ENCODE assay signal across 26 mouse cellular contexts in genomic region chr8:119708471-119708870, GRCm38 (mm10). TPM values are rescaled to one million over a fixed set of nuclear protein-coding genes. Genes with fewer than 3 reads are reported as not detected.
DNase-seq lines count a peak whose midpoint lies in the region; ATAC-seq and TF ChIP-seq lines count a peak whose summit lies in the region.
"Had no signal": no experiment of that assay in that cellular context is flagged by ENCODE, and none has a peak within 500 bp of the region (broad histone marks: within the 10 kb centered on the region; RNA-seq: fewer than 3 reads in every experiment).

No protein-coding gene starts in this region.

- no peak for DNase-seq in hindbrain, embryonic 10.5 days (ENCODE audit: low spot score)
- no peak for DNase-seq in liver, postnatal 0 days
- no peak for DNase-seq in liver, embryonic 11.5 days (ENCODE audit: low spot score)
- DNase-seq in stomach, postnatal 0 days (ENCODE audit: low spot score) = no peak
- DNase-seq in lung, postnatal 4 days = no peak
- DNase-seq: adrenal gland, postnatal 10 days; B cell, adult 2 months; cerebellum, adult 18-20 months; forebrain, postnatal 0 days; kidney, postnatal 14 days; layer of hippocampus, adult 9-11 months; liver; right cerebral cortex, postnatal 14 days; thymus, adult 18-20 months; thymus, postnatal 25 days had no signal

- TF ChIP-seq CTCF in liver, postnatal 0 days (IDR thresholded peaks at IDR 0.05; ENCODE audit: low read depth) = no peak
- no peak for TF ChIP-seq CTCF in bone marrow, adult 2 months (IDR thresholded peaks at IDR 0.05; ENCODE audit: control insufficient read depth, insufficient read depth, low read length)
- no peak for TF ChIP-seq CTCF in stomach, postnatal 0 days (IDR thresholded peaks at IDR 0.05; ENCODE audit: low read depth)

- no peaks in the 10 kb centered on the region for H3K27me3 ChIP-seq in hindbrain, embryonic 12.5 days
- H3K27me3 ChIP-seq in hindbrain, embryonic 10.5 days (ENCODE audit: insufficient read depth, poor library complexity, severe bottlenecking) = peaks cover 3% of the 10 kb centered on the region; the same call in 1 of the 2 replicates
- no peaks in the 10 kb centered on the region for H3K27me3 ChIP-seq in liver, postnatal 0 days (ENCODE audit: insufficient read depth, low read length)
- H3K27me3 ChIP-seq in liver, embryonic 11.5 days (replicated peaks; ENCODE audit: control insufficient read depth, insufficient read depth, low read length) = peaks cover 2% of the 10 kb centered on the region; the same call in 1 of the 2 replicates
- no peaks in the 10 kb centered on the region for H3K27me3 ChIP-seq in stomach, postnatal 0 days (ENCODE audit: control insufficient read depth, insufficient read depth, low read length)
- H3K27me3 ChIP-seq: intestine, embryonic 15.5 days; liver, embryonic 15.5 days; lung, embryonic 15.5 days; midbrain, embryonic 13.5 days; neural tube, embryonic 15.5 days had no signal

- H3K4me1 ChIP-seq in hindbrain, embryonic 12.5 days = peaks cover 13% of the 10 kb centered on the region
- H3K4me1 ChIP-seq in hindbrain, embryonic 10.5 days (replicated peaks) = peaks cover 17% of the 10 kb centered on the region
- H3K4me1 ChIP-seq in liver, postnatal 0 days (ENCODE audit: insufficient read depth) = peaks cover 3% of the 10 kb centered on the region; the same call in 1 of the 2 replicates
- no peaks in the 10 kb centered on the region for H3K4me1 ChIP-seq in liver, embryonic 11.5 days (replicated peaks; ENCODE audit: control insufficient read depth, insufficient read depth, low read length)
- peaks cover 16% of the 10 kb centered on the region for H3K4me1 ChIP-seq in bone marrow, adult 2 months (ENCODE audit: control insufficient read depth, insufficient read depth, low read length)
- 0 out of 2 replicates have a peak, but pooled peaks cover 3% of the 10 kb centered on the region for H3K4me1 ChIP-seq in stomach, postnatal 0 days (replicated peaks; ENCODE audit: control insufficient read depth, insufficient read depth)

- WGBS in hindbrain, embryonic 12.5 days = 86% methylated on average over 8 of the region's 8 CpGs
- 88% methylated on average over 8 of the region's 8 CpGs for WGBS in hindbrain, embryonic 10.5 days
- WGBS in liver, postnatal 0 days (ENCODE audit: insufficient replicate concordance) = 81% methylated on average over 8 of the region's 8 CpGs
- WGBS in liver, embryonic 11.5 days = 83% methylated on average over 8 of the region's 8 CpGs
- WGBS in bone marrow, adult 2 months = 87% methylated on average over 8 of the region's 8 CpGs
- WGBS in stomach, postnatal 0 days = 92% methylated on average over 8 of the region's 8 CpGs

- no peak for ATAC-seq in hindbrain, embryonic 12.5 days (ENCODE audit: low FRiP score)
- no peak for ATAC-seq in liver, postnatal 0 days
- ATAC-seq in liver, embryonic 11.5 days (replicated peaks; ENCODE audit: low FRiP score) = no peak
- ATAC-seq in stomach, postnatal 0 days (ENCODE audit: low FRiP score, low TSS enrichment) = no peak
- ATAC-seq: forebrain, postnatal 0 days had no signal

- H3K9me3 ChIP-seq in hindbrain, embryonic 12.5 days (replicated peaks) = no peaks in the 10 kb centered on the region
- H3K9me3 ChIP-seq in hindbrain, embryonic 10.5 days = no peaks in the 10 kb centered on the region
- H3K9me3 ChIP-seq in liver, postnatal 0 days (ENCODE audit: low read length) = no peaks in the 10 kb centered on the region
- no peaks in the 10 kb centered on the region for H3K9me3 ChIP-seq in liver, embryonic 11.5 days (ENCODE audit: control insufficient read depth, low read length)
- no peaks in the 10 kb centered on the region for H3K9me3 ChIP-seq in stomach, postnatal 0 days (ENCODE audit: control insufficient read depth, low read length)
- H3K9me3 ChIP-seq: heart, embryonic 13.5 days; intestine, embryonic 15.5 days; liver, embryonic 15.5 days; lung, embryonic 15.5 days; megakaryocyte, embryonic 14.5 days; midbrain, embryonic 13.5 days; neural tube, embryonic 15.5 days had no signal

- no peak overlapping the region for H3K4me2 ChIP-seq in hindbrain, embryonic 12.5 days (replicated peaks)
- H3K4me2 ChIP-seq in liver, postnatal 0 days (ENCODE audit: low read depth, low read length) = no peak overlapping the region
- no peak overlapping the region for H3K4me2 ChIP-seq in liver, embryonic 11.5 days
- H3K4me2 ChIP-seq in stomach, postnatal 0 days (replicated peaks; ENCODE audit: low read depth) = no peak overlapping the region
- H3K4me2 ChIP-seq: heart, embryonic 13.5 days; intestine, embryonic 15.5 days; liver, embryonic 15.5 days; lung, embryonic 15.5 days; midbrain, embryonic 13.5 days; neural tube, embryonic 15.5 days had no signal

- no peak overlapping the region for H3K9ac ChIP-seq in hindbrain, embryonic 12.5 days
- H3K9ac ChIP-seq in liver, postnatal 0 days (replicated peaks) = no peak overlapping the region
- H3K9ac ChIP-seq in liver, embryonic 11.5 days (ENCODE audit: low read depth, low read length) = no peak overlapping the region
- H3K9ac ChIP-seq in stomach, postnatal 0 days (ENCODE audit: low read length) = no peak overlapping the region
- H3K9ac ChIP-seq: forebrain, postnatal 0 days; heart, embryonic 13.5 days; intestine, embryonic 15.5 days; liver, embryonic 15.5 days; lung, embryonic 15.5 days; midbrain, embryonic 13.5 days; neural tube, embryonic 15.5 days had no signal

- H3K27ac ChIP-seq in hindbrain, embryonic 12.5 days = 0 out of 2 replicates have a peak overlapping the region, but pooled peaks have one; percentile 3
- H3K27ac ChIP-seq in hindbrain, embryonic 10.5 days = no peak overlapping the region; the same call in 1 of the 2 replicates
- H3K27ac ChIP-seq in liver, postnatal 0 days (ENCODE audit: low read depth) = peak overlapping the region; percentile 60; the same call in 1 of the 2 replicates
- no peak overlapping the region for H3K27ac ChIP-seq in liver, embryonic 11.5 days (ENCODE audit: low read depth, low read length)
- H3K27ac ChIP-seq in bone marrow, adult 2 months (ENCODE audit: control insufficient read depth, insufficient read depth, low read depth, low read length, poor library complexity) = peak overlapping the region; percentile 76
- peak overlapping the region; percentile 74 for H3K27ac ChIP-seq in stomach, postnatal 0 days (replicated peaks)
- H3K27ac ChIP-seq: heart, embryonic 13.5 days; hindbrain, postnatal 0 days; intestine, embryonic 15.5 days; liver, embryonic 15.5 days; lung, embryonic 15.5 days; midbrain, embryonic 13.5 days; neural tube, embryonic 15.5 days had no signal

- H3K4me3 ChIP-seq in hindbrain, embryonic 12.5 days = no peak overlapping the region
- no peak overlapping the region for H3K4me3 ChIP-seq in hindbrain, embryonic 10.5 days
- no peak overlapping the region for H3K4me3 ChIP-seq in liver, postnatal 0 days (ENCODE audit: low read depth, low read length)
- no peak overlapping the region for H3K4me3 ChIP-seq in liver, embryonic 11.5 days (ENCODE audit: low read depth, low read length)
- H3K4me3 ChIP-seq in bone marrow, adult 2 months (replicated peaks; ENCODE audit: control insufficient read depth, low read depth, low read length) = no peak overlapping the region
- H3K4me3 ChIP-seq in stomach, postnatal 0 days (ENCODE audit: low read depth, low read length) = no peak overlapping the region
- H3K4me3 ChIP-seq: heart, embryonic 13.5 days; intestine, embryonic 15.5 days; liver, embryonic 15.5 days; lung, embryonic 15.5 days; megakaryocyte, embryonic 14.5 days; midbrain, embryonic 13.5 days; neural tube, embryonic 15.5 days had no signal

- no peaks in the 10 kb centered on the region for H3K36me3 ChIP-seq in hindbrain, embryonic 12.5 days
- no peaks in the 10 kb centered on the region for H3K36me3 ChIP-seq in hindbrain, embryonic 10.5 days
- H3K36me3 ChIP-seq in liver, postnatal 0 days (replicated peaks; ENCODE audit: insufficient read depth, low read length) = no peaks in the 10 kb centered on the region
- no peaks in the 10 kb centered on the region for H3K36me3 ChIP-seq in liver, embryonic 11.5 days (ENCODE audit: control insufficient read depth, insufficient read depth, low read length)
- H3K36me3 ChIP-seq in stomach, postnatal 0 days (ENCODE audit: control insufficient read depth, insufficient read depth, low read length) = no peaks in the 10 kb centered on the region
- H3K36me3 ChIP-seq: heart, embryonic 13.5 days; intestine, embryonic 15.5 days; liver, embryonic 15.5 days; lung, embryonic 15.5 days; midbrain, embryonic 13.5 days; neural tube, embryonic 15.5 days had no signal

- TF ChIP-seq EP300 in liver, postnatal 0 days (IDR thresholded peaks at IDR 0.05; ENCODE audit: low read depth) = no peak
- no peak for TF ChIP-seq EP300 in stomach, postnatal 0 days (optimal IDR thresholded peaks at IDR 0.05)

- TF ChIP-seq POLR2A in bone marrow, adult 2 months (IDR thresholded peaks at IDR 0.05; ENCODE audit: borderline replicate concordance, control insufficient read depth, low read depth, low read length) = no peak

RNA-seq across cellular contexts. Expression of gene Atp2c2, which starts 8.7 kb away (rescaled TPM):
- polyA plus RNA-seq in hindbrain, embryonic 12.5 days (2016; fragmentation: Nextera tagmentation; extraction: Ambion mirVana) = 0.77 and 0.88 TPM in 2 replicates
- polyA plus RNA-seq in hindbrain, embryonic 10.5 days (2016; fragmentation: Nextera tagmentation; extraction: Ambion mirVana) = 1.4 TPM in 2 replicates
- 0.05 and 0.14 TPM in 2 replicates for polyA plus RNA-seq in liver, postnatal 0 days (2015; fragmentation: Nextera tagmentation; extraction: Ambion mirVana)
- 0.40 and 0.51 TPM in 2 replicates for polyA plus RNA-seq in liver, embryonic 11.5 days (2014; fragmentation: Nextera tagmentation; extraction: Ambion mirVana)
- not detected in 2 replicates for polyA plus RNA-seq in bone marrow, adult 2 months (2011; ENCODE audit: insufficient read depth, insufficient read length, low replicate concordance, missing spikeins)
- polyA plus RNA-seq in stomach, postnatal 0 days (2015; fragmentation: Nextera tagmentation; extraction: Ambion mirVana) = 7.7 and 8.8 TPM in 2 replicates
- polyA plus RNA-seq: midbrain, embryonic 13.5 days had no signal

RNA-seq across cellular contexts. Expression of gene Wfdc1, which starts 42.3 kb away (rescaled TPM):
- polyA plus RNA-seq in hindbrain, embryonic 12.5 days (2016; fragmentation: Nextera tagmentation; extraction: Ambion mirVana) = 1.8 and 2.5 TPM in 2 replicates
- polyA plus RNA-seq in hindbrain, embryonic 10.5 days (2016; fragmentation: Nextera tagmentation; extraction: Ambion mirVana) = 9.6 and 11.6 TPM in 2 replicates
- 6.0 and 7.2 TPM in 2 replicates for polyA plus RNA-seq in liver, postnatal 0 days (2015; fragmentation: Nextera tagmentation; extraction: Ambion mirVana)
- 0.22 and 0.36 TPM in 2 replicates for polyA plus RNA-seq in liver, embryonic 11.5 days (2014; fragmentation: Nextera tagmentation; extraction: Ambion mirVana)
- polyA plus RNA-seq in bone marrow, adult 2 months (2011; ENCODE audit: insufficient read depth, insufficient read length, low replicate concordance, missing spikeins) = not detected in 2 replicates
- polyA plus RNA-seq in stomach, postnatal 0 days (2015; fragmentation: Nextera tagmentation; extraction: Ambion mirVana) = 58.0 and 61.0 TPM in 2 replicates
- polyA plus RNA-seq: limb, embryonic 11.5 days had no signal

Comparison
In these comparisons a context has a peak if more than half of its experiments do, and no peak if none do; other contexts are left out.
1. H3K27ac ChIP-seq: peak in hindbrain, embryonic 12.5 days (single experiment), liver, postnatal 0 days (single experiment), bone marrow, adult 2 months (single experiment) and stomach, postnatal 0 days (single experiment); none in hindbrain, embryonic 10.5 days (single experiment) and liver, embryonic 11.5 days (single experiment).